Mouse (Mus musculus) limb, embryonic 15.5 days (tissue): Measurements from ENCODE around the gene B230219D22Rik. TPM values are rescaled to one million over a fixed set of nuclear protein-coding genes. Genes with fewer than 3 reads are reported as not detected.

Experiments
- ATAC-seq: fragments of 200-750 bp; cut with Nextera tagmentation; 2 replicates; pipeline ENCODE4 v1.8.0; 2017; ENCODE audit warnings: low read depth, moderate TSS enrichment; ENCODE audit not compliant: insufficient number of reproducible peaks, low FRiP score, low TSS enrichment
- H3K27ac ChIP-seq: fragments of 300-500 bp; sonication (generic); 2 replicates; pipeline ENCODE4 v1.5.1; 2015; ENCODE audit warnings: moderate library complexity, mild to moderate bottlenecking, inconsistent platforms
- H3K27me3 ChIP-seq: fragments of 300-500 bp; sonication (generic); 2 replicates; pipeline ENCODE4 v1.6.1; 2015; ENCODE audit warnings: inconsistent platforms
- H3K36me3 ChIP-seq: fragments of 300-500 bp; sonication (generic); 2 replicates; pipeline ENCODE4 v1.6.1; 2015; ENCODE audit warnings: inconsistent platforms
- H3K4me1 ChIP-seq: fragments of 300-500 bp; sonication (generic); 2 replicates; pipeline ENCODE4 v1.6.1; 2015; ENCODE audit warnings: inconsistent platforms
- H3K4me2 ChIP-seq: fragments of 300-500 bp; sonication (generic); 2 replicates; pipeline ENCODE4 v1.6.1; 2015; ENCODE audit warnings: mild to moderate bottlenecking, inconsistent platforms
- H3K4me3 ChIP-seq: fragments of 300-500 bp; sonication (generic); 2 replicates; pipeline ENCODE4 v1.5.1; 2015; ENCODE audit warnings: mild to moderate bottlenecking, inconsistent platforms
- H3K9ac ChIP-seq: fragments of 300-500 bp; sonication (generic); 2 replicates; pipeline ENCODE4 v1.6.1; 2015; ENCODE audit warnings: inconsistent platforms
- H3K9me3 ChIP-seq: fragments of 300-500 bp; sonication (generic); 2 replicates; pipeline ENCODE4 v1.6.1; 2016; ENCODE audit warnings: inconsistent platforms
- WGBS: fragments of 180-500 bp; shearing (Covaris S2); methylation state at CpG from one replicate; pipeline ENCODE4 v1.1.7; 2015; 5-methylcytosine and 5-hydroxymethylcytosine counted together
- polyA plus RNA-seq: library from polyadenylated mRNA; unstranded; fragments of >200 nt; fragmentation: Nextera tagmentation; extraction: Ambion mirVana; gene quantifications from 2 replicates; pipeline ENCODE4 v1.2.1, GENCODE M21; 2015

B230219D22Rik gene
- polyA plus RNA-seq, 1 experiment from 2014 or later: 54.3 TPM

GRCm38 (mm10) chr13:55727839-55728238 lies 34.9 kb downstream of the B230219D22Rik start:
- no peaks in the 10 kb centered on the region for H3K27me3 ChIP-seq
- peak; percentile 75 for ATAC-seq
- H3K4me1 ChIP-seq: no peaks in the 10 kb centered on the region
- WGBS: 2% methylated on average over 19 of the region's 19 CpGs
- H3K9me3 ChIP-seq: no peaks in the 10 kb centered on the region
- H3K9ac ChIP-seq: peak overlapping the region; percentile 63
- H3K4me3 ChIP-seq: peak overlapping the region; percentile 63
- peaks cover 29% of the 10 kb centered on the region for H3K36me3 ChIP-seq
- H3K4me2 ChIP-seq: peak overlapping the region; percentile 67
- H3K27ac ChIP-seq: peak overlapping the region; percentile 97

- Histone ChIP-seq H3K4me1 (peaks cover 10% of the 10 kb centered on the region), H3K4me2 (no peak overlapping the region), H3K27ac (no peak overlapping the region), H3K4me3 (no peak overlapping the region), H3K9ac (no peak overlapping the region), H3K36me3 (peaks cover 6% of the 10 kb centered on the region), H3K27me3 (no peaks in the 10 kb centered on the region), H3K9me3 (no peaks in the 10 kb centered on the region)
- ATAC-seq: no peak
- WGBS: 85% methylated on average over 7 of the region's 7 CpGs
Observed at GRCm38 (mm10) chr13:55730716-55731115, 37.8 kb downstream of the B230219D22Rik start.

GRCm38 (mm10) chr13:55732121-55732520 lies 39.2 kb downstream of the B230219D22Rik start:
- no peak overlapping the region for H3K9ac ChIP-seq
- WGBS: 76% methylated on average over 2 of the region's 2 CpGs
- no peaks in the 10 kb centered on the region for H3K9me3 ChIP-seq
- ATAC-seq: no peak
- H3K4me1 ChIP-seq: peaks cover 10% of the 10 kb centered on the region
- H3K4me2 ChIP-seq: no peak overlapping the region
- no peaks in the 10 kb centered on the region for H3K36me3 ChIP-seq
- no peak overlapping the region for H3K4me3 ChIP-seq
- H3K27ac ChIP-seq: no peak overlapping the region
- no peaks in the 10 kb centered on the region for H3K27me3 ChIP-seq

GRCm38 (mm10) chr13:55733628-55734502 lies 40.9 kb downstream of the B230219D22Rik start:
- H3K27me3 ChIP-seq: no peaks in the 10 kb centered on the region
- no peak for ATAC-seq
- H3K9me3 ChIP-seq: no peaks in the 10 kb centered on the region
- peaks cover 10% of the 10 kb centered on the region for H3K4me1 ChIP-seq
- 34% methylated on average over 22 of the region's 22 CpGs for WGBS
- no peaks in the 10 kb centered on the region for H3K36me3 ChIP-seq
- H3K4me3 ChIP-seq: no peak overlapping the region
- no peak overlapping the region for H3K4me2 ChIP-seq
- 0 out of 2 replicates have a peak overlapping the region, but pooled peaks have one; percentile 8 for H3K27ac ChIP-seq
- H3K9ac ChIP-seq: no peak overlapping the region

DNA sequence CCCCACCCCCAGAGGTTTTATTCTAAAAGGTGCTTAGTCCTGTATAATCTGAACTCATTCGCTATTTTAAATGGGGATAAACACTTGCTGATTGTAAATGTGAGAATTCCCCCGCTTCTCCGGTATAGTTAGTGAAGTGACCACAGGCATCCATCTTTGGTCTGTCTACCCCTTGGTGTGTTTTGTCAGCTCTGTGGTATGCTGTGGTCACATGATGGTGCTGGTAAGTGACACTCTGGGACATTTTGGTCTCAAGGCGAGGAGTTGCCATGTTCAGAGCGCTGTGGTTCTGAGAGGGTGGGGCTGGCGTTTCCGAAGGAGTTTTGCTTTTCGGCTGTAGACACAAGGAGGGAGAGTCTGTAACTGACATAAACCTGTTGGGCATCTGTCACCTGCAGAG lies 45.0 kb downstream of the B230219D22Rik start:
- no peak for ATAC-seq
- Histone ChIP-seq H3K36me3 (no peaks in the 10 kb centered on the region), H3K4me2 (no peak overlapping the region), H3K27me3 (no peaks in the 10 kb centered on the region), H3K27ac (no peak overlapping the region), H3K4me3 (no peak overlapping the region), H3K9ac (no peak overlapping the region), H3K9me3 (no peaks in the 10 kb centered on the region), H3K4me1 (peaks cover 12% of the 10 kb centered on the region)
- 87% methylated on average over 8 of the region's 8 CpGs for WGBS

DNA sequence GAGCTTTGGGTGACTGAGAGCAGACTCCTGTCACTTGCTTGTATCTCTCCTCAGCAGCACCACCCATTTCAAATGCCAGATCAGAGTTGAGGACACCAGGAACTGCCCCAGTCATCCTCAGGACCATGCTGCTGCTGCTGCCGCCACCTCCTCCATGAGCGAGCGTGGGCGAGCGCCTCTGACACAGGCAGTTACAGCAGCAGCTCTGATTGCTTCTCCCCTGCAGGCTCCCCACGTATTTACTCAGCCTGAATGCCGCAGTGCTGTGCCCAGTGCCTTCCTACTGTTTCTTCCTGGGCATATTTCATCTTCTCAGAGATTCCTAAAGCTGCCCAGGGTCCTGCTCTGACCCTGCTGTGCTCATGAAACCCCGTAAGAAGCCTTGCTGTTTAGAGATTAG lies 49.4 kb downstream of the B230219D22Rik start:
- H3K36me3 ChIP-seq: no peaks in the 10 kb centered on the region
- H3K4me1 ChIP-seq: 0 out of 2 replicates have a peak, but pooled peaks cover 4% of the 10 kb centered on the region
- no peak for ATAC-seq
- WGBS: 65% methylated on average over 8 of the region's 8 CpGs
- H3K9me3 ChIP-seq: no peaks in the 10 kb centered on the region
- H3K27me3 ChIP-seq: no peaks in the 10 kb centered on the region
- H3K9ac ChIP-seq: no peak overlapping the region
- H3K4me3 ChIP-seq: no peak overlapping the region
- H3K27ac ChIP-seq: no peak overlapping the region
- H3K4me2 ChIP-seq: no peak overlapping the region

Other genes with a start within 250 kb of the B230219D22Rik start
- gene Grk6, start 248.1 kb upstream of the B230219D22Rik start, polyA plus RNA-seq: 34.3 and 39.0 TPM in 2 replicates
- 0.38 and 1.2 TPM in 2 replicates for gene Prr7, start 228.9 kb upstream of the B230219D22Rik start, polyA plus RNA-seq
- 162 and 172 TPM in 2 replicates for gene Dbn1, start 205.0 kb upstream of the B230219D22Rik start, polyA plus RNA-seq
- 147 and 213 TPM in 2 replicates for gene Pdlim7, start 179.4 kb upstream of the B230219D22Rik start, polyA plus RNA-seq
- gene Dok3, start 163.8 kb upstream of the B230219D22Rik start, polyA plus RNA-seq: 4.7 and 5.7 TPM in 2 replicates
- 56.1 and 56.7 TPM in 2 replicates for gene Ddx41, start 156.5 kb upstream of the B230219D22Rik start, polyA plus RNA-seq
- 34.8 and 35.4 TPM in 2 replicates for gene Fam193b, start 122.0 kb upstream of the B230219D22Rik start, polyA plus RNA-seq
- gene Tmed9, start 119.4 kb upstream of the B230219D22Rik start, polyA plus RNA-seq: 214 and 263 TPM in 2 replicates
- gene B4galt7, start 93.2 kb upstream of the B230219D22Rik start, polyA plus RNA-seq: 34.0 TPM in 2 replicates
- gene Caml, start 70.1 kb upstream of the B230219D22Rik start, polyA plus RNA-seq: 56.0 and 57.8 TPM in 2 replicates
- gene Ddx46, start 58.1 kb upstream of the B230219D22Rik start, polyA plus RNA-seq: 30.7 and 33.4 TPM in 2 replicates
- 101 and 103 TPM in 2 replicates for gene Txndc15, start 21.5 kb downstream of the B230219D22Rik start, polyA plus RNA-seq
- 44.3 and 44.5 TPM in 2 replicates for gene Pcbd2, start 34.2 kb downstream of the B230219D22Rik start, polyA plus RNA-seq
- 0.22 TPM in 1 of 2 replicates, not detected in the other for gene Catsper3, start 91.4 kb downstream of the B230219D22Rik start, polyA plus RNA-seq
- 22.6 and 37.5 TPM in 2 replicates for gene Pitx1, start 143.1 kb downstream of the B230219D22Rik start, polyA plus RNA-seq